Mouse (Mus musculus) hindbrain, postnatal 0 days (tissue): ENCODE results near the gene Cdh13. TPM values are rescaled to one million over a fixed set of nuclear protein-coding genes. Genes with fewer than 3 reads are reported as not detected.

Experiments
- ATAC-seq: fragments of 200-750 bp; cut with Nextera tagmentation; 2 replicates; pipeline ENCODE4 v1.8.0; 2017; ENCODE audit warnings: mild to moderate bottlenecking, moderate TSS enrichment, moderate library complexity
- DNase-seq: peaks from one replicate; pipeline ENCODE4 v3.0.0-alpha.2; 2015; ENCODE audit warnings: low spot score
- H3K27ac ChIP-seq: fragments of 300-500 bp; sonication (generic); 2 replicates; pipeline ENCODE4 v1.5.1; 2014; ENCODE audit warnings: mild to moderate bottlenecking
- H3K27me3 ChIP-seq: fragments of 300-500 bp; sonication (generic); 2 replicates; pipeline ENCODE4 v1.6.1; 2014; ENCODE audit warnings: low read length, mixed read lengths; ENCODE audit not compliant: insufficient read depth
- H3K36me3 ChIP-seq: fragments of 300-500 bp; sonication (generic); 2 replicates; pipeline ENCODE4 v1.6.1; 2014; ENCODE audit warnings: low read length, mixed read lengths; ENCODE audit not compliant: insufficient read depth
- H3K4me1 ChIP-seq: fragments of 300-500 bp; sonication (generic); 2 replicates; pipeline ENCODE4 v1.6.1; 2014; ENCODE audit warnings: antibody characterized with exemption, low read length, mixed read lengths; ENCODE audit not compliant: insufficient read depth
- H3K4me2 ChIP-seq: fragments of 300-500 bp; sonication (generic); 2 replicates; pipeline ENCODE4 v1.6.1; 2014; ENCODE audit warnings: low read depth, mild to moderate bottlenecking, low read length, moderate library complexity, mixed read lengths
- H3K4me3 ChIP-seq: fragments of 300-500 bp; sonication (generic); 2 replicates; pipeline ENCODE4 v1.5.1; 2014; ENCODE audit warnings: low read length
- H3K9ac ChIP-seq: fragments of 300-500 bp; sonication (generic); replicated peaks from 2 replicates; pipeline ENCODE4 v1.6.1; 2014; ENCODE audit warnings: mild to moderate bottlenecking, low read length, moderate library complexity, mixed read lengths
- H3K9me3 ChIP-seq: fragments of 300-500 bp; sonication (generic); 2 replicates; pipeline ENCODE4 v1.6.1; 2016; ENCODE audit warnings: low read length, mixed read lengths
- CTCF ChIP-seq: IDR thresholded peaks from 2 replicates; pipeline ENCODE4 v1.5.1; 2016; ENCODE audit warnings: antibody characterized with exemption, control low read depth, low read depth
- WGBS: fragments of 180-500 bp; shearing (Covaris S2); extraction: QIAGEN DNeasy Blood & Tissue Kit; methylation state at CpG from one replicate; pipeline ENCODE4 v1.1.7; 2014; 5-methylcytosine and 5-hydroxymethylcytosine counted together
- polyA plus RNA-seq: library from polyadenylated mRNA; unstranded; fragments of >200 nt; fragmentation: Nextera tagmentation; extraction: Ambion mirVana; gene quantifications from 2 replicates; pipeline ENCODE4 v1.2.1, GENCODE M21; 2015
- total RNA-seq: library from RNA; depleted of rRNA; stranded (reverse); fragments of >200 nt; gene quantifications from 2 replicates; pipeline ENCODE4 v1.2.3, GENCODE M21; 2014

The Cdh13 gene
- total and polyA plus RNA-seq, 2 experiments from 2014 or later: 137 to 141 TPM

GRCm38 (mm10) chr8:118785646-118786045 lies 502.1 kb downstream of the Cdh13 start:
- Histone ChIP-seq H3K4me3 (no peak overlapping the region), H3K4me2 (no peak overlapping the region), H3K9ac (no peak overlapping the region), H3K27ac (no peak overlapping the region), H3K27me3 (no peaks in the 10 kb centered on the region), H3K9me3 (no peaks in the 10 kb centered on the region), H3K4me1 (no peaks in the 10 kb centered on the region), H3K36me3 (no peaks in the 10 kb centered on the region)
- WGBS: 49% methylated on average over 13 of the region's 13 CpGs
- DNase-seq (peak; percentile 75), ATAC-seq (peak; percentile 74; the same call in 1 of the 2 replicates)
- no peak for TF ChIP-seq CTCF

GRCm38 (mm10) chr8:118789649-118790048 lies 506.1 kb downstream of the Cdh13 start:
- no peak for ATAC-seq
- DNase-seq: no peak
- Histone ChIP-seq H3K27ac (no peak overlapping the region), H3K4me1 (no peaks in the 10 kb centered on the region), H3K27me3 (no peaks in the 10 kb centered on the region), H3K36me3 (no peaks in the 10 kb centered on the region), H3K4me3 (no peak overlapping the region), H3K9me3 (no peaks in the 10 kb centered on the region), H3K9ac (no peak overlapping the region), H3K4me2 (no peak overlapping the region)
- no peak for TF ChIP-seq CTCF
- WGBS: 77% methylated on average over 7 of the region's 7 CpGs

- Histone ChIP-seq H3K4me2 (no peak overlapping the region), H3K9me3 (no peaks in the 10 kb centered on the region), H3K4me1 (no peaks in the 10 kb centered on the region), H3K4me3 (no peak overlapping the region), H3K27ac (no peak overlapping the region), H3K36me3 (no peaks in the 10 kb centered on the region), H3K9ac (no peak overlapping the region), H3K27me3 (no peaks in the 10 kb centered on the region)
- WGBS: 80% methylated on average over 9 of the region's 9 CpGs
- DNase-seq (no peak), ATAC-seq (no peak)
- no peak for TF ChIP-seq CTCF
Measured at GRCm38 (mm10) chr8:118794886-118795285, 511.4 kb downstream of the Cdh13 start.

GRCm38 (mm10) chr8:118796491-118796890 lies 513.0 kb downstream of the Cdh13 start:
- Histone ChIP-seq H3K27ac (no peak overlapping the region), H3K9ac (no peak overlapping the region), H3K36me3 (no peaks in the 10 kb centered on the region), H3K4me2 (no peak overlapping the region), H3K27me3 (no peaks in the 10 kb centered on the region), H3K4me1 (no peaks in the 10 kb centered on the region), H3K9me3 (no peaks in the 10 kb centered on the region), H3K4me3 (no peak overlapping the region)
- no peak for ATAC-seq
- no peak for TF ChIP-seq CTCF
- DNase-seq: no peak
- 57% methylated on average over 7 of the region's 7 CpGs for WGBS

GRCm38 (mm10) chr8:118797127-118797526 lies 513.6 kb downstream of the Cdh13 start:
- Histone ChIP-seq H3K27me3 (no peaks in the 10 kb centered on the region), H3K9ac (no peak overlapping the region), H3K27ac (no peak overlapping the region), H3K4me3 (no peak overlapping the region), H3K4me1 (peaks cover 3% of the 10 kb centered on the region; the same call in 1 of the 2 replicates), H3K4me2 (no peak overlapping the region), H3K36me3 (no peaks in the 10 kb centered on the region), H3K9me3 (no peaks in the 10 kb centered on the region)
- TF ChIP-seq CTCF: no peak
- ATAC-seq (no peak), DNase-seq (peak; percentile 51)
- 50% methylated on average over 3 of the region's 3 CpGs for WGBS

- WGBS: 66% methylated on average over 4 of the region's 4 CpGs
- peak; percentile 41 for DNase-seq
Measured at GRCm38 (mm10) chr8:118803168-118803567, 519.6 kb downstream of the Cdh13 start.

GRCm38 (mm10) chr8:118809660-118810059 lies 526.1 kb downstream of the Cdh13 start:
- 78% methylated on average over 6 of the region's 6 CpGs for WGBS
- no peak overlapping the region for H3K9ac ChIP-seq
- no peaks in the 10 kb centered on the region for H3K4me1 ChIP-seq

More at GRCm38 (mm10) chr8:118803168-118803567, 519.6 kb downstream of the Cdh13 start:
- no peak overlapping the region for H3K4me2 ChIP-seq
- H3K27me3 ChIP-seq: no peaks in the 10 kb centered on the region
- no peak for TF ChIP-seq CTCF
- no peak overlapping the region for H3K9ac ChIP-seq
- H3K27ac ChIP-seq: no peak overlapping the region
- no peaks in the 10 kb centered on the region for H3K9me3 ChIP-seq
- H3K4me1 ChIP-seq: peaks cover 3% of the 10 kb centered on the region; the same call in 1 of the 2 replicates
- no peak overlapping the region for H3K4me3 ChIP-seq
- no peaks in the 10 kb centered on the region for H3K36me3 ChIP-seq
- ATAC-seq: no peak

More at GRCm38 (mm10) chr8:118809660-118810059, 526.1 kb downstream of the Cdh13 start:
- no peaks in the 10 kb centered on the region for H3K36me3 ChIP-seq
- DNase-seq (no peak), ATAC-seq (no peak)
- H3K4me2 ChIP-seq: no peak overlapping the region
- H3K9me3 ChIP-seq: no peaks in the 10 kb centered on the region
- no peak overlapping the region for H3K27ac ChIP-seq
- no peak for TF ChIP-seq CTCF
- no peaks in the 10 kb centered on the region for H3K27me3 ChIP-seq
- H3K4me3 ChIP-seq: no peak overlapping the region
